In the genomic region with DNA sequence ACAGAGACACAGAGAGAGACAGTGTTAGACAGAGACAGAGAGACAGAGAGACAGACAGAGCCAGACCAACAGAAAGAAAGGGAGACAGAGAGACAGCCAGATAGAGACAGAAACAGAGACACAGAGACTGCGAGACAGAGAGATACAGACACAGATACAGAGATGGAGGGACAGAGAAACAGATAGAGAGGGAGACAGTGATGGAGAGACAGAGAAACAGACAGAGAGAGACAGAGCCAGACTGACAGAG, we compare ENCODE assay signal across 18 mouse cellular contexts. TPM values are rescaled to one million over a fixed set of nuclear protein-coding genes. Genes with fewer than 3 reads are reported as not detected.
DNase-seq lines count a peak whose midpoint lies in the region.
"Had no signal": no experiment of that assay in that cellular context is flagged by ENCODE, and none has a peak within 500 bp of the region (broad histone marks: within the 10 kb centered on the region; RNA-seq: fewer than 3 reads in every experiment).

No protein-coding gene starts in this region.

- DNase-seq in kidney, adult 18-20 months, result peak; percentile 10
- DNase-seq in kidney, adult 8-10 months, result no peak
- peak; percentile 6 for DNase-seq in urinary bladder, postnatal 25 days (ENCODE audit: low spot score)
- DNase-seq in urinary bladder, postnatal 10 days (ENCODE audit: low spot score), result no peak
- peak; percentile 60 for DNase-seq in induced T-regulatory cell, adult 2 months (ENCODE audit: low read depth)
- DNase-seq in heart, adult 8-10 months (ENCODE audit: low spot score), result no peak
- no peak for DNase-seq in lung, postnatal 10 days

RNA-seq across cellular contexts. Expression of a gene that starts 16.3 kb away (rescaled TPM):
- not detected for total RNA-seq in heart, adult 8-10 months (2022)
- total RNA-seq: adrenal gland, adult 2 months; adrenal gland, postnatal 25 days; CH12.LX; common myeloid progenitor, adult 5-6 weeks; gastrocnemius, adult 8-10 months; gastrocnemius, postnatal 4 days; heart, adult 18-20 months; heart, postnatal 14 days; hematopoietic stem cell, adult 5-6 weeks; hindbrain, postnatal 0 days; MEL had no signal

RNA-seq across cellular contexts. Expression of a gene that starts 46.2 kb away (rescaled TPM):
- total RNA-seq in heart, adult 8-10 months (2022), result not detected
- total RNA-seq: adrenal gland, adult 2 months; adrenal gland, postnatal 25 days; CH12.LX; common myeloid progenitor, adult 5-6 weeks; gastrocnemius, adult 8-10 months; gastrocnemius, postnatal 4 days; heart, adult 18-20 months; heart, postnatal 14 days; hematopoietic stem cell, adult 5-6 weeks; hindbrain, postnatal 0 days; MEL had no signal

Comparison
In these comparisons a context has a peak if more than half of its experiments do, and no peak if none do; other contexts are left out.
1. DNase-seq: peak in kidney, adult 18-20 months (single experiment), urinary bladder, postnatal 25 days (single experiment) and induced T-regulatory cell, adult 2 months (single experiment); none in kidney, adult 8-10 months (0 of 2), urinary bladder, postnatal 10 days (single experiment), heart, adult 8-10 months (single experiment) and lung, postnatal 10 days (single experiment).